Mouse (Mus musculus) thymus, adult 2 months (tissue): Measurements from ENCODE around the gene Atf1.

ENCODE experiments used
- CTCF ChIP-seq: fragments of 200-500 bp; IDR thresholded peaks from 2 replicates; pipeline ENCODE4 v1.5.1; 2012; ENCODE audit warnings: mild to moderate bottlenecking, control low read depth, low read length, moderate library complexity, borderline replicate concordance; ENCODE audit not compliant: control insufficient read depth, poor library complexity, insufficient read depth; ENCODE audit errors: extremely low read depth
- POLR2A ChIP-seq: fragments of 200-500 bp; IDR thresholded peaks from 2 replicates; pipeline ENCODE4 v1.6.1; 2012; ENCODE audit warnings: mild to moderate bottlenecking, low read length, control low read depth, moderate library complexity; ENCODE audit not compliant: control insufficient read depth, poor library complexity, insufficient read depth; ENCODE audit errors: extremely low read depth

- no peak for TF ChIP-seq CTCF
- no peak for TF ChIP-seq POLR2A
These were observed 75.9 kb downstream of the Atf1 start for GRCm38 (mm10) chr15:100303428-100304018.
